ENCODE assay signal across 8 mouse cellular contexts in genomic region chr13:91370021-91370420, GRCm38 (mm10).
DNase-seq lines count a peak whose midpoint lies in the region; ATAC-seq and TF ChIP-seq lines count a peak whose summit lies in the region.
"Had no signal": no experiment of that assay in that cellular context is flagged by ENCODE, and none has a peak within 500 bp of the region (broad histone marks: within the 10 kb centered on the region; RNA-seq: fewer than 3 reads in every experiment).

No protein-coding gene starts in this region.

- H3K4me1 ChIP-seq in testis, adult 2 months (ENCODE audit: control insufficient read depth, insufficient read depth, low read length): peaks cover 8% of the 10 kb centered on the region
- peaks cover 67% of the 10 kb centered on the region for H3K4me1 ChIP-seq in hindbrain, embryonic 10.5 days (replicated peaks)
- peaks cover 40% of the 10 kb centered on the region for H3K4me1 ChIP-seq in midbrain, embryonic 11.5 days (ENCODE audit: control insufficient read depth, insufficient read depth, low read length)

- peak overlapping the region; percentile 69 for H3K4me2 ChIP-seq in midbrain, embryonic 11.5 days

- no peak for ATAC-seq in midbrain, embryonic 11.5 days (ENCODE audit: low FRiP score)

- DNase-seq in testis, postnatal 10 days (ENCODE audit: low spot score): no peak
- peak; percentile 26 for DNase-seq in hindbrain, embryonic 10.5 days (ENCODE audit: low spot score)
- peak; percentile 90 for DNase-seq in midbrain, embryonic 11.5 days (ENCODE audit: low spot score, missing footprints)
- no peak for DNase-seq in cerebellum, adult 11-12 months
- no peak for DNase-seq in ovary, postnatal 36 days (ENCODE audit: low spot score)
- DNase-seq in urinary bladder, postnatal 36 days (ENCODE audit: low spot score in 2 of 2): no peak
- DNase-seq: adrenal gland, adult 8-10 months had no signal

- TF ChIP-seq POLR2A in testis, adult 2 months (IDR thresholded peaks at IDR 0.05; ENCODE audit: control insufficient read depth, low read depth, low read length): no peak

- no peaks in the 10 kb centered on the region for H3K36me3 ChIP-seq in testis, adult 2 months (ENCODE audit: control insufficient read depth, insufficient read depth, low read length)
- no peaks in the 10 kb centered on the region for H3K36me3 ChIP-seq in hindbrain, embryonic 10.5 days
- H3K36me3 ChIP-seq in midbrain, embryonic 11.5 days (ENCODE audit: control insufficient read depth, insufficient read depth, low read length): no peaks in the 10 kb centered on the region

- TF ChIP-seq CTCF in testis, adult 2 months (IDR thresholded peaks at IDR 0.05; ENCODE audit: control insufficient read depth, insufficient read depth, insufficient replicate concordance, low read depth, low read length): no peak

- 0 out of 2 replicates have a peak overlapping the region, but pooled peaks have one; percentile 45 for H3K27ac ChIP-seq in testis, adult 2 months (ENCODE audit: control insufficient read depth, insufficient read depth, low read depth, low read length)
- peak overlapping the region; percentile 99 for H3K27ac ChIP-seq in hindbrain, embryonic 10.5 days
- peak overlapping the region; percentile 99 for H3K27ac ChIP-seq in midbrain, embryonic 11.5 days (ENCODE audit: low read depth, low read length)

- H3K9me3 ChIP-seq in hindbrain, embryonic 10.5 days: no peaks in the 10 kb centered on the region
- no peaks in the 10 kb centered on the region for H3K9me3 ChIP-seq in midbrain, embryonic 11.5 days (ENCODE audit: control insufficient read depth, low read length)

- 0 out of 2 replicates have a peak, but pooled peaks cover 3% of the 10 kb centered on the region for H3K27me3 ChIP-seq in testis, adult 2 months (ENCODE audit: control insufficient read depth, insufficient read depth, low read length)
- no peaks in the 10 kb centered on the region for H3K27me3 ChIP-seq in hindbrain, embryonic 10.5 days (ENCODE audit: insufficient read depth, poor library complexity, severe bottlenecking)
- no peaks in the 10 kb centered on the region for H3K27me3 ChIP-seq in midbrain, embryonic 11.5 days (ENCODE audit: control insufficient read depth, insufficient read depth, low read length)

- 29% methylated on average over 3 of the region's 3 CpGs for WGBS in hindbrain, embryonic 10.5 days
- WGBS in midbrain, embryonic 11.5 days: 27% methylated on average over 3 of the region's 3 CpGs

- H3K9ac ChIP-seq in midbrain, embryonic 11.5 days (ENCODE audit: low read length): peak overlapping the region; percentile 73

- H3K4me3 ChIP-seq in testis, adult 2 months (ENCODE audit: control insufficient read depth, low read depth, low read length): no peak overlapping the region
- peak overlapping the region; percentile 59 for H3K4me3 ChIP-seq in hindbrain, embryonic 10.5 days
- H3K4me3 ChIP-seq in midbrain, embryonic 11.5 days (ENCODE audit: low read depth, low read length): peak overlapping the region; percentile 37; the same call in 1 of the 2 replicates

Comparison
In these comparisons a context has a peak if more than half of its experiments do, and no peak if none do; other contexts are left out.
1. H3K27ac ChIP-seq: peak in every context shown above with its lines; median percentile 99 in hindbrain, embryonic 10.5 days; 99 in midbrain, embryonic 11.5 days; 45 in testis, adult 2 months.
2. DNase-seq: peak in hindbrain, embryonic 10.5 days (single experiment) and midbrain, embryonic 11.5 days (single experiment); none in testis, postnatal 10 days (single experiment), cerebellum, adult 11-12 months (single experiment), ovary, postnatal 36 days (single experiment) and urinary bladder, postnatal 36 days (0 of 2).